Comparison of ENCODE assay signal across 10 mouse cellular contexts in genomic region chr13:79029974-79030373, GRCm38 (mm10).
A peak's percentile ranks its signal among the peaks of the same experiment; 100 is the strongest.
DNase-seq lines count a peak whose midpoint lies in the region; ATAC-seq and TF ChIP-seq lines count a peak whose summit lies in the region.
"Had no signal": no experiment of that assay in that cellular context is flagged by ENCODE, and none has a peak within 500 bp of the region (broad histone marks: within the 10 kb centered on the region; RNA-seq: fewer than 3 reads in every experiment).

No protein-coding gene starts in this region.

- H3K9me3 ChIP-seq in heart, embryonic 11.5 days (replicated peaks; ENCODE audit: control insufficient read depth, low read length), result no peaks in the 10 kb centered on the region
- H3K9me3 ChIP-seq in heart, embryonic 12.5 days (replicated peaks), result no peaks in the 10 kb centered on the region
- no peaks in the 10 kb centered on the region for H3K9me3 ChIP-seq in heart, postnatal 0 days (replicated peaks; ENCODE audit: control insufficient read depth, low read length)
- no peaks in the 10 kb centered on the region for H3K9me3 ChIP-seq in stomach, postnatal 0 days (ENCODE audit: control insufficient read depth, low read length)
- H3K9me3 ChIP-seq: embryonic facial prominence, embryonic 13.5 days; neural tube, embryonic 12.5 days had no signal

- ATAC-seq in heart, embryonic 11.5 days (replicated peaks; ENCODE audit: insufficient number of reproducible peaks, low FRiP score, low TSS enrichment), result peak; percentile 55; the same call in 1 of the 2 replicates
- ATAC-seq in heart, embryonic 12.5 days (ENCODE audit: insufficient number of reproducible peaks, low FRiP score), result no peak
- no peak; the same call in 1 of the 2 replicates for ATAC-seq in heart, postnatal 0 days (ENCODE audit: insufficient read depth, low read depth)
- peak; percentile 49; the same call in 1 of the 2 replicates for ATAC-seq in stomach, postnatal 0 days (ENCODE audit: low FRiP score, low TSS enrichment)
- ATAC-seq in frontal cortex, adult (ENCODE audit: low TSS enrichment), result no peak

- H3K27ac ChIP-seq in heart, embryonic 11.5 days (ENCODE audit: low read depth, low read length), result no peak overlapping the region
- H3K27ac ChIP-seq in heart, embryonic 12.5 days (ENCODE audit: poor library complexity, severe bottlenecking), result no peak overlapping the region
- no peak overlapping the region for H3K27ac ChIP-seq in heart, postnatal 0 days (ENCODE audit: low read depth)
- H3K27ac ChIP-seq in stomach, postnatal 0 days (replicated peaks), result no peak overlapping the region
- H3K27ac ChIP-seq: embryonic facial prominence, embryonic 13.5 days; neural tube, embryonic 12.5 days had no signal

- peaks cover 5% of the 10 kb centered on the region; the same call in 1 of the 2 replicates for H3K4me1 ChIP-seq in heart, embryonic 11.5 days (ENCODE audit: control insufficient read depth, insufficient read depth, low read length)
- peaks cover 4% of the 10 kb centered on the region for H3K4me1 ChIP-seq in heart, embryonic 12.5 days (replicated peaks)
- no peaks in the 10 kb centered on the region for H3K4me1 ChIP-seq in heart, postnatal 0 days (ENCODE audit: control insufficient read depth, insufficient read depth)
- no peaks in the 10 kb centered on the region for H3K4me1 ChIP-seq in stomach, postnatal 0 days (replicated peaks; ENCODE audit: control insufficient read depth, insufficient read depth)
- H3K4me1 ChIP-seq: embryonic facial prominence, embryonic 13.5 days; neural tube, embryonic 12.5 days had no signal

- no peak overlapping the region for H3K9ac ChIP-seq in heart, embryonic 11.5 days (ENCODE audit: low read depth, low read length)
- H3K9ac ChIP-seq in heart, embryonic 12.5 days, result no peak overlapping the region
- no peak overlapping the region for H3K9ac ChIP-seq in heart, postnatal 0 days (replicated peaks; ENCODE audit: low read depth, low read length)
- no peak overlapping the region for H3K9ac ChIP-seq in stomach, postnatal 0 days (ENCODE audit: low read length)
- H3K9ac ChIP-seq: embryonic facial prominence, embryonic 13.5 days; neural tube, embryonic 12.5 days had no signal

- no peak for TF ChIP-seq EP300 in heart, postnatal 0 days (IDR thresholded peaks at IDR 0.05; ENCODE audit: low read depth)
- TF ChIP-seq EP300 in stomach, postnatal 0 days (optimal IDR thresholded peaks at IDR 0.05), result no peak

- peak; percentile 4 for DNase-seq in urinary bladder, postnatal 14 days (ENCODE audit: low spot score)
- no peak for DNase-seq in urinary bladder, adult 18-20 months (ENCODE audit: low spot score in 2 of 2)
- peak; percentile 36 for DNase-seq in heart, postnatal 0 days (ENCODE audit: low spot score)
- DNase-seq in stomach, postnatal 0 days (ENCODE audit: low spot score), result no peak
- DNase-seq in thymus, postnatal 36 days, result no peak

- TF ChIP-seq CTCF in heart, postnatal 0 days (IDR thresholded peaks at IDR 0.05; ENCODE audit: low read depth), result no peak
- TF ChIP-seq CTCF in stomach, postnatal 0 days (IDR thresholded peaks at IDR 0.05; ENCODE audit: low read depth), result 0 out of 2 replicates have a peak, but pooled peaks have one; percentile 8

- no peak overlapping the region for H3K4me2 ChIP-seq in heart, embryonic 11.5 days
- H3K4me2 ChIP-seq in heart, embryonic 12.5 days, result no peak overlapping the region
- H3K4me2 ChIP-seq in heart, postnatal 0 days (ENCODE audit: low read depth, low read length), result no peak overlapping the region
- no peak overlapping the region for H3K4me2 ChIP-seq in stomach, postnatal 0 days (replicated peaks; ENCODE audit: low read depth)
- H3K4me2 ChIP-seq: embryonic facial prominence, embryonic 13.5 days; neural tube, embryonic 12.5 days had no signal

- H3K27me3 ChIP-seq in heart, embryonic 11.5 days (ENCODE audit: control insufficient read depth, insufficient read depth, low read length), result no peaks in the 10 kb centered on the region
- no peaks in the 10 kb centered on the region for H3K27me3 ChIP-seq in heart, embryonic 12.5 days (replicated peaks)
- H3K27me3 ChIP-seq in heart, postnatal 0 days (ENCODE audit: control insufficient read depth, insufficient read depth, low read length), result no peaks in the 10 kb centered on the region
- no peaks in the 10 kb centered on the region for H3K27me3 ChIP-seq in stomach, postnatal 0 days (ENCODE audit: control insufficient read depth, insufficient read depth, low read length)
- H3K27me3 ChIP-seq: embryonic facial prominence, embryonic 13.5 days; neural tube, embryonic 12.5 days had no signal

- no peak overlapping the region for H3K4me3 ChIP-seq in heart, embryonic 11.5 days (ENCODE audit: low read depth, low read length)
- no peak overlapping the region for H3K4me3 ChIP-seq in heart, embryonic 12.5 days
- no peak overlapping the region for H3K4me3 ChIP-seq in heart, postnatal 0 days (ENCODE audit: low read depth, low read length)
- H3K4me3 ChIP-seq in stomach, postnatal 0 days (ENCODE audit: low read depth, low read length), result no peak overlapping the region
- H3K4me3 ChIP-seq: embryonic facial prominence, embryonic 13.5 days; neural tube, embryonic 12.5 days had no signal

- no peaks in the 10 kb centered on the region for H3K36me3 ChIP-seq in heart, embryonic 11.5 days (ENCODE audit: control insufficient read depth, insufficient read depth, low read length)
- H3K36me3 ChIP-seq in heart, embryonic 12.5 days, result no peaks in the 10 kb centered on the region
- no peaks in the 10 kb centered on the region for H3K36me3 ChIP-seq in heart, postnatal 0 days (replicated peaks; ENCODE audit: control insufficient read depth, insufficient read depth, low read length)
- H3K36me3 ChIP-seq in stomach, postnatal 0 days (ENCODE audit: control insufficient read depth, insufficient read depth, low read length), result no peaks in the 10 kb centered on the region
- H3K36me3 ChIP-seq: embryonic facial prominence, embryonic 13.5 days; neural tube, embryonic 12.5 days had no signal

Comparison
In these comparisons a context has a peak if more than half of its experiments do, and no peak if none do; other contexts are left out.
1. ATAC-seq: peak in heart, embryonic 11.5 days (single experiment) and stomach, postnatal 0 days (single experiment); none in heart, embryonic 12.5 days (single experiment), heart, postnatal 0 days (single experiment) and frontal cortex, adult (single experiment).
2. DNase-seq: peak in urinary bladder, postnatal 14 days (single experiment) and heart, postnatal 0 days (single experiment); none in urinary bladder, adult 18-20 months (0 of 2), stomach, postnatal 0 days (single experiment) and thymus, postnatal 36 days (0 of 2).